Mouse (Mus musculus): Measurements from ENCODE around the gene 1700022I11Rik.
"Not testable (repeated sequence)": the region's sequence is repeated elsewhere in the genome, so short reads cannot be mapped to it uniquely, and the experiment has no call there.

The 1700022I11Rik gene

GRCm38 (mm10) chr4:42952563-42952962, 16.8 kb upstream of the 1700022I11Rik start:
- no peak for DNase-seq

GRCm38 (mm10) chr4:42953435-42954094, 15.8 kb upstream of the 1700022I11Rik start:
- no peak for DNase-seq

GRCm38 (mm10) chr4:42954297-42954696, 15.1 kb upstream of the 1700022I11Rik start:
- DNase-seq, result peak; percentile 81

- no peak for DNase-seq
These were observed 14.2 kb upstream of the 1700022I11Rik start for GRCm38 (mm10) chr4:42955200-42955599.

- no peak for DNase-seq
These were observed 12.8 kb upstream of the 1700022I11Rik start for GRCm38 (mm10) chr4:42956581-42956980.

- no peak for DNase-seq
These were observed 12.1 kb upstream of the 1700022I11Rik start for GRCm38 (mm10) chr4:42957306-42957705.

GRCm38 (mm10) chr4:42957979-42958378, 11.4 kb upstream of the 1700022I11Rik start:
- no peak for DNase-seq

- DNase-seq, result no peak
These were observed 10.5 kb upstream of the 1700022I11Rik start for GRCm38 (mm10) chr4:42958942-42959341.

GRCm38 (mm10) chr4:42959382-42959781, 10.0 kb upstream of the 1700022I11Rik start:
- no peak for DNase-seq

- peak; percentile 84 for DNase-seq
These were observed 7.8 kb upstream of the 1700022I11Rik start for GRCm38 (mm10) chr4:42961592-42961991.

- peak; percentile 39 for DNase-seq
These were observed 5.9 kb upstream of the 1700022I11Rik start for GRCm38 (mm10) chr4:42963480-42963879.

- DNase-seq, result peak; percentile 73
These were observed 4.2 kb upstream of the 1700022I11Rik start for GRCm38 (mm10) chr4:42965039-42965719.

GRCm38 (mm10) chr4:42972952-42973351, 3.5 kb downstream of the 1700022I11Rik start:
- no peak for DNase-seq

GRCm38 (mm10) chr4:42973868-42974267, 4.5 kb downstream of the 1700022I11Rik start:
- DNase-seq, result no peak

- no peak for DNase-seq
These were observed 8.7 kb downstream of the 1700022I11Rik start for GRCm38 (mm10) chr4:42978062-42978461.

- DNase-seq, result not testable (repeated sequence)
These were observed 11.1 kb downstream of the 1700022I11Rik start for GRCm38 (mm10) chr4:42980467-42980866.

- no peak for DNase-seq
These were observed 18.9 kb downstream of the 1700022I11Rik start for GRCm38 (mm10) chr4:42988296-42988695.

- DNase-seq, result no peak
These were observed 28.6 kb downstream of the 1700022I11Rik start for GRCm38 (mm10) chr4:42998022-42998421.

GRCm38 (mm10) chr4:42999451-43000140, 30.2 kb downstream of the 1700022I11Rik start:
- peak; percentile 84 for DNase-seq

- DNase-seq, result peak; percentile 98
These were observed 31.0 kb downstream of the 1700022I11Rik start, which contains the start of gene Vcp for GRCm38 (mm10) chr4:43000141-43000986. Gene Vcp, minus strand, starts transcription at chr4:43000507.

GRCm38 (mm10) chr4:43001272-43001671, 31.9 kb downstream of the 1700022I11Rik start:
- no peak for DNase-seq

GRCm38 (mm10) chr4:43002756-43003439, 33.5 kb downstream of the 1700022I11Rik start:
- DNase-seq, result no peak
